Mouse (Mus musculus): ENCODE measurements around the gene Adcy5. TPM values are rescaled to one million over a fixed set of nuclear protein-coding genes. Genes with fewer than 3 reads are reported as not detected.

Gene Adcy5
- polyA plus RNA-seq, 1 experiment from 2014 or later: 1.8 TPM

GRCm38 (mm10) chr16:35153146-35153755 lies 1.4 kb upstream of the Adcy5 start:
- Histone ChIP-seq H3K36me3 (ENCODE audit: control insufficient read depth, insufficient read depth, low read length) (no peaks in the 10 kb centered on the region), H3K9ac (ENCODE audit: low read length) (no peak overlapping the region), H3K4me3 (ENCODE audit: low read depth, low read length) (no peak overlapping the region), H3K4me1 (replicated peaks; ENCODE audit: control insufficient read depth, insufficient read depth, low read length) (peaks cover 15% of the 10 kb centered on the region; the same call in 1 of the 2 replicates), H3K27ac (ENCODE audit: low read depth, low read length) (no peak overlapping the region), H3K9me3 (ENCODE audit: control insufficient read depth, low read length) (no peaks in the 10 kb centered on the region), H3K4me2 (ENCODE audit: low read depth, low read length, severe bottlenecking) (no peak overlapping the region), H3K27me3 (ENCODE audit: control insufficient read depth, insufficient read depth, low read length) (peaks cover 47% of the 10 kb centered on the region)
- ATAC-seq (replicated peaks; ENCODE audit: low FRiP score) (no peak), DNase-seq (ENCODE audit: low spot score) (peak; percentile 55)
- WGBS: 2% methylated on average over 12 of the region's 12 CpGs

GRCm38 (mm10) chr16:35154245-35154640 lies 434 bp upstream of the Adcy5 start:
- Histone ChIP-seq H3K4me2 (ENCODE audit: low read depth, low read length, severe bottlenecking) (peak overlapping the region; percentile 96), H3K27me3 (ENCODE audit: control insufficient read depth, insufficient read depth, low read length) (peaks cover 47% of the 10 kb centered on the region), H3K9ac (ENCODE audit: low read length) (peak overlapping the region; percentile 76), H3K4me3 (ENCODE audit: low read depth, low read length) (peak overlapping the region; percentile 71), H3K27ac (ENCODE audit: low read depth, low read length) (no peak overlapping the region), H3K4me1 (replicated peaks; ENCODE audit: control insufficient read depth, insufficient read depth, low read length) (peaks cover 15% of the 10 kb centered on the region; the same call in 1 of the 2 replicates), H3K36me3 (ENCODE audit: control insufficient read depth, insufficient read depth, low read length) (no peaks in the 10 kb centered on the region), H3K9me3 (ENCODE audit: control insufficient read depth, low read length) (no peaks in the 10 kb centered on the region)
- WGBS: under 1% methylated on average over 29 of the region's 29 CpGs
- DNase-seq (ENCODE audit: low spot score) (peak; percentile 75), ATAC-seq (replicated peaks; ENCODE audit: low FRiP score) (peak; percentile 78)

GRCm38 (mm10) chr16:35155391-35156305 lies 971 bp downstream of the Adcy5 start:
- no peaks in the 10 kb centered on the region for H3K36me3 ChIP-seq (ENCODE audit: control insufficient read depth, insufficient read depth, low read length)
- H3K4me1 ChIP-seq (replicated peaks; ENCODE audit: control insufficient read depth, insufficient read depth, low read length): peaks cover 17% of the 10 kb centered on the region; the same call in 1 of the 2 replicates
- no peak overlapping the region for H3K27ac ChIP-seq (ENCODE audit: low read depth, low read length)
- DNase-seq (ENCODE audit: low spot score) (peak; percentile 78), ATAC-seq (replicated peaks; ENCODE audit: low FRiP score) (peak; percentile 21)
- H3K9ac ChIP-seq (ENCODE audit: low read length): peak overlapping the region; percentile 76
- peak overlapping the region; percentile 96 for H3K4me2 ChIP-seq (ENCODE audit: low read depth, low read length, severe bottlenecking)
- H3K4me3 ChIP-seq (ENCODE audit: low read depth, low read length): peak overlapping the region; percentile 71
- H3K27me3 ChIP-seq (ENCODE audit: control insufficient read depth, insufficient read depth, low read length): peaks cover 47% of the 10 kb centered on the region
- WGBS: under 1% methylated on average over 77 of the region's 87 CpGs
- no peaks in the 10 kb centered on the region for H3K9me3 ChIP-seq (ENCODE audit: control insufficient read depth, low read length)

GRCm38 (mm10) chr16:35156306-35156695 lies 1.6 kb downstream of the Adcy5 start:
- no peaks in the 10 kb centered on the region for H3K36me3 ChIP-seq (ENCODE audit: control insufficient read depth, insufficient read depth, low read length)
- peaks cover 17% of the 10 kb centered on the region; the same call in 1 of the 2 replicates for H3K4me1 ChIP-seq (replicated peaks; ENCODE audit: control insufficient read depth, insufficient read depth, low read length)
- ATAC-seq (replicated peaks; ENCODE audit: low FRiP score) (0 out of 2 replicates have a peak, but pooled peaks have one; percentile 11), DNase-seq (ENCODE audit: low spot score) (peak; percentile 81)
- H3K27ac ChIP-seq (ENCODE audit: low read depth, low read length): no peak overlapping the region
- 4% methylated on average over 48 of the region's 48 CpGs for WGBS
- H3K9ac ChIP-seq (ENCODE audit: low read length): 0 out of 2 replicates have a peak overlapping the region, but pooled peaks have one; percentile 76
- no peaks in the 10 kb centered on the region for H3K9me3 ChIP-seq (ENCODE audit: control insufficient read depth, low read length)
- peaks cover 47% of the 10 kb centered on the region for H3K27me3 ChIP-seq (ENCODE audit: control insufficient read depth, insufficient read depth, low read length)
- H3K4me2 ChIP-seq (ENCODE audit: low read depth, low read length, severe bottlenecking): peak overlapping the region; percentile 96
- H3K4me3 ChIP-seq (ENCODE audit: low read depth, low read length): peak overlapping the region; percentile 71

GRCm38 (mm10) chr16:35156832-35157231 lies 2.2 kb downstream of the Adcy5 start:
- Histone ChIP-seq H3K27me3 (ENCODE audit: control insufficient read depth, insufficient read depth, low read length) (peaks cover 45% of the 10 kb centered on the region), H3K27ac (ENCODE audit: low read depth, low read length) (no peak overlapping the region), H3K4me2 (ENCODE audit: low read depth, low read length, severe bottlenecking) (no peak overlapping the region), H3K36me3 (ENCODE audit: control insufficient read depth, insufficient read depth, low read length) (no peaks in the 10 kb centered on the region), H3K4me1 (replicated peaks; ENCODE audit: control insufficient read depth, insufficient read depth, low read length) (peaks cover 17% of the 10 kb centered on the region; the same call in 1 of the 2 replicates), H3K9me3 (ENCODE audit: control insufficient read depth, low read length) (no peaks in the 10 kb centered on the region), H3K9ac (ENCODE audit: low read length) (no peak overlapping the region), H3K4me3 (ENCODE audit: low read depth, low read length) (no peak overlapping the region)
- ATAC-seq (replicated peaks; ENCODE audit: low FRiP score) (no peak), DNase-seq (ENCODE audit: low spot score) (peak; percentile 57)
- WGBS: 82% methylated on average over 21 of the region's 21 CpGs

GRCm38 (mm10) chr16:35159532-35159931 lies 4.9 kb downstream of the Adcy5 start:
- ATAC-seq (replicated peaks; ENCODE audit: low FRiP score) (no peak), DNase-seq (ENCODE audit: low spot score) (peak; percentile 49)
- no peak overlapping the region for H3K4me3 ChIP-seq (ENCODE audit: low read depth, low read length)
- no peak overlapping the region for H3K27ac ChIP-seq (ENCODE audit: low read depth, low read length)
- peaks cover 21% of the 10 kb centered on the region for H3K27me3 ChIP-seq (ENCODE audit: control insufficient read depth, insufficient read depth, low read length)
- no peaks in the 10 kb centered on the region for H3K36me3 ChIP-seq (ENCODE audit: control insufficient read depth, insufficient read depth, low read length)
- H3K9ac ChIP-seq (ENCODE audit: low read length): no peak overlapping the region
- no peak overlapping the region for H3K4me2 ChIP-seq (ENCODE audit: low read depth, low read length, severe bottlenecking)
- no peaks in the 10 kb centered on the region for H3K9me3 ChIP-seq (ENCODE audit: control insufficient read depth, low read length)
- peaks cover 14% of the 10 kb centered on the region; the same call in 1 of the 2 replicates for H3K4me1 ChIP-seq (replicated peaks; ENCODE audit: control insufficient read depth, insufficient read depth, low read length)
- 65% methylated on average over 8 of the region's 8 CpGs for WGBS

- Histone ChIP-seq H3K36me3 (ENCODE audit: control insufficient read depth, insufficient read depth, low read length) (no peaks in the 10 kb centered on the region), H3K4me2 (ENCODE audit: low read depth, low read length, severe bottlenecking) (no peak overlapping the region), H3K4me1 (replicated peaks; ENCODE audit: control insufficient read depth, insufficient read depth, low read length) (peaks cover 17% of the 10 kb centered on the region; the same call in 1 of the 2 replicates), H3K4me3 (ENCODE audit: low read depth, low read length) (no peak overlapping the region), H3K9me3 (ENCODE audit: control insufficient read depth, low read length) (no peaks in the 10 kb centered on the region), H3K9ac (ENCODE audit: low read length) (no peak overlapping the region), H3K27me3 (ENCODE audit: control insufficient read depth, insufficient read depth, low read length) (peaks cover 20% of the 10 kb centered on the region), H3K27ac (ENCODE audit: low read depth, low read length) (no peak overlapping the region)
- 78% methylated on average over 4 of the region's 4 CpGs for WGBS
- ATAC-seq (replicated peaks; ENCODE audit: low FRiP score) (no peak), DNase-seq (ENCODE audit: low spot score) (no peak)
Measured at GRCm38 (mm10) chr16:35159991-35160390, 5.3 kb downstream of the Adcy5 start.

GRCm38 (mm10) chr16:35164361-35165224 lies 9.9 kb downstream of the Adcy5 start:
- H3K9me3 ChIP-seq (ENCODE audit: control insufficient read depth, low read length): no peaks in the 10 kb centered on the region
- H3K4me2 ChIP-seq (ENCODE audit: low read depth, low read length, severe bottlenecking): 0 out of 2 replicates have a peak overlapping the region, but pooled peaks have one; percentile 15
- no peak overlapping the region for H3K4me3 ChIP-seq (ENCODE audit: low read depth, low read length)
- 50% methylated on average over 19 of the region's 19 CpGs for WGBS
- DNase-seq (ENCODE audit: low spot score) (peak; percentile 57), ATAC-seq (replicated peaks; ENCODE audit: low FRiP score) (peak; percentile 83)
- peaks cover 11% of the 10 kb centered on the region; the same call in 1 of the 2 replicates for H3K4me1 ChIP-seq (replicated peaks; ENCODE audit: control insufficient read depth, insufficient read depth, low read length)
- no peaks in the 10 kb centered on the region for H3K36me3 ChIP-seq (ENCODE audit: control insufficient read depth, insufficient read depth, low read length)
- no peak overlapping the region; the same call in 1 of the 2 replicates for H3K9ac ChIP-seq (ENCODE audit: low read length)
- H3K27ac ChIP-seq (ENCODE audit: low read depth, low read length): 0 out of 2 replicates have a peak overlapping the region, but pooled peaks have one; percentile 7
- no peaks in the 10 kb centered on the region for H3K27me3 ChIP-seq (ENCODE audit: control insufficient read depth, insufficient read depth, low read length)

Data from forebrain, embryonic 11.5 days (tissue).